Mouse (Mus musculus): ENCODE measurements around the gene Vmn1r78. TPM values are rescaled to one million over a fixed set of nuclear protein-coding genes. Genes with fewer than 3 reads are reported as not detected.
"Not testable (repeated sequence)": the region's sequence is repeated elsewhere in the genome, so short reads cannot be mapped to it uniquely, and the experiment has no call there.

The Vmn1r78 gene
- total RNA-seq (2021) = not detected
- long read RNA-seq, experiment 1 = 0 reads
- long read RNA-seq, experiment 2 = 0 reads

DNA sequence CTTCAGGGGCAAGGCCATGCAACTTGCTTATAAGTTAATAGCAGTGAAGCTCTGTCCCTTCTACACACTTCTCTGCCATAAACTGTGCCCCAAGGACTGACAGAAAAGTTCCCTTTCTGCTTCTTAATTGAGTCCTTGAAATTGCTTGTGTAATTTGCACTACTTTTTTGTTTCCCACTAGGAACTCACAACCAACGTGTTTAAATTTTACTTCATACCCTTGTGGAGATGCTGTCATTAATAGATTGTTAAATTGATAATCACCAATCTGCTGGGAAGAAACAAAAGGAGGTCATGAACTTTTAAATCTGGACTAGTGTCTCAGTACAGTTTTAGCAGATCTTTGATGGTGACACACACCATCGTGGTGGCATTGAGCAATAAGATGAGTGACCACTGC, at the start of gene Vmn1r78:
Vmn1r78 (plus strand) TSS at position 301 of the 400 bp plus-strand sequence.
- no peak for DNase-seq

DNA sequence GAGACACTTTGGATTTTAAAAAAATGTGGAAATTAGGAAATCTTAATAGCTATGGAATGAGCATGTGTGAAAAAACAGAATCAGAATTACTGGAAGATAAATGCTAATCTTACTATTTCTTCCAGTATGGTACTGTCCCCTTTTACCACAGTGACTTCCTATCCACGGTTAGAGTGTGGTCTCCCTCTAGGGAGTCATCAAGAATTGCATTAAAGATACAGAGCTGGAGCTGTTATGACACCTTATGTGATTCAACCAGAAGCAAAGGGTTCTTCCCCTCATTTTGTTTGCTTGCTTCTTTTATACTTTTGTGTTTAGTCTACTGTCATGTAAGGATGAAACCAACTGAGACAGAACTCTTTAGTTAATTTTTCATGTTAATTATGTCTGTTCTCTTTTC, 6.4 kb downstream of the Vmn1r78 start:
- DNase-seq = not testable (repeated sequence)

DNA sequence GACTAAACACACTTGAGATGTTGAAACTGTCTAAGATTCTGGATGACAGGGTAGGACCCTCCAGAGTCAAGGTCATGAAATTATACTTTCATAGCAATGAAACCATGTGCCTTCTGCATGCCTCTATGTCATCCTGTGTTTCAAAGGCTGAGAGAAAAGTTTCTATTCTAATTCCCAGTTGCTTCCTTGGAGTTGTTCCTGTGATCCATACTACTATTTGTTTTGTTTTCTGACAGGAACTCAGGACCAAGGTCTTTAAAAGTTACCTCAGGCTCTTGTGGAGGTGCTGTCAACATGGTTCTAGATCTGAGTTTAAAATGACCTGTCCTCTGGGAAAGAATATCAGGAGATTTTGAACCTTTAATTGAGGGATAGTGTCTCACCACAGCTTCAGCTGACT, 20.9 kb downstream of the Vmn1r78 start, which contains the start of gene Vmn1r79:
Vmn1r79 (plus strand) TSS at position 301 of the 400 bp plus-strand sequence.
- DNase-seq = not testable (repeated sequence)

DNA sequence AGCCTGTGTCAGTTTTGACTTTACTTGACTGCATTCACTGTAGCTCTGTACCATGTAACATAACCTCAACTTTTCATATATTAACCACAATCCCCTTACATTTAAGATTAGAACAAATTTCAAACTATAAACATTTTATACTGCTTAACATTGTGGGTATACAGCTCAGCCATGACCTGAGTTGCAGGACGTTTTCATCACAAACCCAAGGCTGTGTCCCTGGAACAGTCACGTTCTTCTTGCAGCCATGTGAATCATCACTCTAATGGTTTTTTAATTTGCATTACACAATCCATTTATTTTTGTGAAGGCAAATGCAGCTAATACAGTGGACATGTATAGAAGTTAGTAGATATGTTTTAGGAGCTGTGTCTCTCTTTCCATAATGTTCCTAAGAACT, 22.9 kb downstream of the Vmn1r78 start:
- DNase-seq = not testable (repeated sequence)

DNA sequence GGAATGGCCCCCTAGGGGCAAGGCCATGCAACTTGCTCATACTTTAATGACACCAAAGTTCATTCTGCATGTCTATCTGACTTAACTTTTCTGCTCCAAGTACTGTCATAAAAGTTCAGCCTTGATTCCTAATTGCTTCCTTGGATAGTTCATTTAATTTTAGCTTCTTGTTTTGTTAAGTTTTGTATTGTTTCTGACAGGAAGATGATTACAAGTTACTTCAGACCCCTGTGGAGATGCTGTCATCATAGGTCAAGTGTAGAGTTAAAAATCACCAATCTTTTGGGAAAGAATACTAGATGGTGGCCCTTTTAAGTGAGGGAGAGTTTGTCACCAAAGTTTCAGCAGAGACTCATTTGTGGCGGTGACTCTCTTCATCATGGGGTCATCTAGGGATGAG, 38.9 kb downstream of the Vmn1r78 start, which contains the start of gene Vmn1r80:
Vmn1r80 (plus strand) TSS at position 301 of the 400 bp plus-strand sequence.
- DNase-seq = no peak

DNA sequence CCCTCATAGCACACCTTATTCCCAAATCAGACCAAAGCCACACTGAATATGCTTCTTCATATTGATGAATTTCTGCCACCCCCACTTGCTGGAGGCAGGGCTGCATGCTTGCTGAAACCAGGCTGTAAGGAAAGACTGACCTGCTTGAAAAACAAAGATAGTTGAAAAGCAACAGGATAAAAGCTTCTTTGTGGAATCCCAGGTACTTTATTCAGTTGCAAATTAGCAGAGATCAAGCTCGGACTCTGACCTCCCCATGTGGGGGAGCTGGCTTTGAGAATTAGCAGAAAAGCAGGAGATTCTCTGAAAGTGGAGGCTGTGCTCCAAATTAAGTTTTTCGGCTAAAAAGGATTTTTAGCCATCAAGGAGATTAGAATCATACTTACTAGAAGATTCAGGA, 54.1 kb downstream of the Vmn1r78 start:
- DNase-seq = no peak

Other genes starting within 250 kb of the Vmn1r78 start
- not detected for gene Vmn1r76, start 212.0 kb upstream of the Vmn1r78 start, total RNA-seq (2021)
- not detected for gene Vmn1r77, start 113.5 kb upstream of the Vmn1r78 start, total RNA-seq (2021)
- not detected for gene Vmn1r79, start 21.0 kb downstream of the Vmn1r78 start, total RNA-seq (2021)
- gene Vmn1r80, start 39.0 kb downstream of the Vmn1r78 start, total RNA-seq (2021) = not detected
- not detected for gene Vmn1r81, start 118.0 kb downstream of the Vmn1r78 start, total RNA-seq (2021)
- gene Vmn1r82, start 150.2 kb downstream of the Vmn1r78 start, total RNA-seq (2021) = not detected
- not detected for gene Vmn1r83, start 179.2 kb downstream of the Vmn1r78 start, total RNA-seq (2021)
- not detected for gene Vmn1r84, start 219.0 kb downstream of the Vmn1r78 start, total RNA-seq (2021)